Mouse (Mus musculus) layer of hippocampus, adult 11-12 months (tissue): ENCODE data around the gene Rapgef5.
A peak's percentile ranks its signal among the peaks of the same experiment; 100 is the strongest.

Experiments used
- DNase-seq: peaks from one replicate; pipeline ENCODE4 v3.0.0; 2022; ENCODE audit warnings: low spot score

Rapgef5 gene

GRCm38 (mm10) chr12:117531106-117531505 is 14.8 kb downstream of the Rapgef5 start:
- DNase-seq, result no peak

- DNase-seq, result peak; percentile 36
Observed at GRCm38 (mm10) chr12:117533176-117534086, 17.2 kb downstream of the Rapgef5 start.

- peak; percentile 51 for DNase-seq
Observed at GRCm38 (mm10) chr12:117534087-117534751, 17.9 kb downstream of the Rapgef5 start.

- no peak for DNase-seq
Observed at GRCm38 (mm10) chr12:117540352-117540751, 24.1 kb downstream of the Rapgef5 start.

GRCm38 (mm10) chr12:117545277-117545676 is 29.0 kb downstream of the Rapgef5 start:
- DNase-seq, result no peak

- DNase-seq, result no peak
Observed at GRCm38 (mm10) chr12:117553353-117553752, 37.1 kb downstream of the Rapgef5 start.

- DNase-seq, result no peak
Observed at GRCm38 (mm10) chr12:117554612-117555063, 38.4 kb downstream of the Rapgef5 start.

GRCm38 (mm10) chr12:117560450-117560849 is 44.2 kb downstream of the Rapgef5 start:
- DNase-seq, result peak; percentile 52

GRCm38 (mm10) chr12:117561411-117562059 is 45.3 kb downstream of the Rapgef5 start:
- DNase-seq, result no peak

GRCm38 (mm10) chr12:117562085-117562484 is 45.8 kb downstream of the Rapgef5 start:
- no peak for DNase-seq

GRCm38 (mm10) chr12:117563859-117564258 is 47.6 kb downstream of the Rapgef5 start:
- DNase-seq, result no peak

- DNase-seq, result no peak
Observed at GRCm38 (mm10) chr12:117566298-117566697, 50.0 kb downstream of the Rapgef5 start.

GRCm38 (mm10) chr12:117569671-117570070 is 53.4 kb downstream of the Rapgef5 start:
- DNase-seq, result no peak

- DNase-seq, result no peak
Observed at GRCm38 (mm10) chr12:117584256-117584655, 68.0 kb downstream of the Rapgef5 start.

- no peak for DNase-seq
Observed at GRCm38 (mm10) chr12:117585390-117585789, 69.1 kb downstream of the Rapgef5 start.

- DNase-seq, result peak; percentile 82
Observed at GRCm38 (mm10) chr12:117586124-117586523, 69.8 kb downstream of the Rapgef5 start.

- DNase-seq, result no peak
Observed at GRCm38 (mm10) chr12:117589186-117589585, 72.9 kb downstream of the Rapgef5 start.

GRCm38 (mm10) chr12:117592019-117592418 is 75.7 kb downstream of the Rapgef5 start:
- DNase-seq, result no peak

GRCm38 (mm10) chr12:117592583-117592982 is 76.3 kb downstream of the Rapgef5 start:
- DNase-seq, result no peak

- DNase-seq, result no peak
Observed at GRCm38 (mm10) chr12:117595179-117595578, 78.9 kb downstream of the Rapgef5 start.

GRCm38 (mm10) chr12:117598190-117598589 is 81.9 kb downstream of the Rapgef5 start:
- DNase-seq, result no peak

GRCm38 (mm10) chr12:117605966-117606365 is 89.7 kb downstream of the Rapgef5 start:
- no peak for DNase-seq
